Mouse (Mus musculus) olfactory bulb, adult 2 months (tissue): Measurements from ENCODE around the gene Pou3f1. TPM values are rescaled to one million over a fixed set of nuclear protein-coding genes. Genes with fewer than 3 reads are reported as not detected.
A peak's percentile ranks its signal among the peaks of the same experiment; 100 is the strongest.

ENCODE experiments used
- H3K27ac ChIP-seq: fragments of 200-500 bp; 2 replicates; pipeline ENCODE4 v1.5.1; 2012; ENCODE audit warnings: low read depth, low read length; ENCODE audit not compliant: insufficient read depth
- H3K4me1 ChIP-seq: fragments of 200-500 bp; 2 replicates; pipeline ENCODE4 v1.6.1; 2012; ENCODE audit warnings: low read length; ENCODE audit not compliant: control insufficient read depth, insufficient read depth
- H3K4me3 ChIP-seq: fragments of 200-500 bp; 2 replicates; pipeline ENCODE4 v1.5.1; 2012; ENCODE audit warnings: mild to moderate bottlenecking, low read depth, low read length, moderate library complexity; ENCODE audit not compliant: insufficient read depth
- CTCF ChIP-seq: fragments of 200-500 bp; IDR thresholded peaks from 2 replicates; pipeline ENCODE4 v1.5.1; 2012; ENCODE audit warnings: low read depth, mild to moderate bottlenecking, low read length, moderate library complexity; ENCODE audit not compliant: insufficient read depth
- POLR2A ChIP-seq: fragments of 200-500 bp; IDR thresholded peaks from 2 replicates; pipeline ENCODE4 v1.6.1; 2012; ENCODE audit warnings: mild to moderate bottlenecking, low read depth, low read length, moderate library complexity; ENCODE audit not compliant: insufficient read depth
- WGBS: fragments of 180-500 bp; shearing (Covaris S2); methylation state at CpG from one replicate; pipeline ENCODE4 v1.1.7; 2018; 5-methylcytosine and 5-hydroxymethylcytosine counted together
- polyA plus RNA-seq: library from polyadenylated mRNA; stranded (reverse); fragments of >200 nt; gene quantifications from 2 replicates; pipeline ENCODE4 v1.2.4, GENCODE M21; 2012; ENCODE audit warnings: low replicate concordance; ENCODE audit not compliant: missing spikeins, insufficient read depth, insufficient read length

Gene Pou3f1
- polyA plus RNA-seq, result not detected in 2 replicates

- no peak within 1 kb of the TSS for H3K27ac ChIP-seq
- H3K4me3 ChIP-seq, result peak within 1 kb of the TSS; percentile 58
- H3K4me1 ChIP-seq, result peaks cover 26% of the 10 kb centered on the region
- WGBS, result 5% methylated on average over 15 of the region's 15 CpGs
- TF ChIP-seq POLR2A (no peak), CTCF (no peak)
These were observed at the start of gene Pou3f1 for GRCm38 (mm10) chr4:124656518-124656853. Gene Pou3f1, plus strand, starts transcription at chr4:124656807.

- peaks cover 3% of the 10 kb centered on the region; the same call in 1 of the 2 replicates for H3K4me1 ChIP-seq
- no peak overlapping the region for H3K4me3 ChIP-seq
- no peak overlapping the region for H3K27ac ChIP-seq
- WGBS, result 53% methylated on average over 8 of the region's 8 CpGs
- TF ChIP-seq POLR2A (no peak), CTCF (no peak)
These were observed 49.4 kb upstream of the Pou3f1 start for GRCm38 (mm10) chr4:124607166-124607565.

GRCm38 (mm10) chr4:124610066-124610465 lies 46.5 kb upstream of the Pou3f1 start:
- 56% methylated on average over 2 of the region's 2 CpGs for WGBS

GRCm38 (mm10) chr4:124610703-124611102 lies 45.9 kb upstream of the Pou3f1 start, which contains the start of gene 3100002H09Rik:
Gene 3100002H09Rik, minus strand, starts transcription at chr4:124610803.
- 94% methylated on average over 2 of the region's 2 CpGs for WGBS
- Histone ChIP-seq H3K4me1 (peaks cover 9% of the 10 kb centered on the region), H3K4me3 (no peak within 1 kb of the TSS), H3K27ac (no peak within 1 kb of the TSS)
- TF ChIP-seq POLR2A, result no peak
- TF ChIP-seq CTCF, result no peak

More at GRCm38 (mm10) chr4:124610066-124610465, 46.5 kb upstream of the Pou3f1 start:
- Histone ChIP-seq H3K27ac (no peak overlapping the region), H3K4me1 (peaks cover 5% of the 10 kb centered on the region; the same call in 1 of the 2 replicates), H3K4me3 (no peak overlapping the region)
- TF ChIP-seq POLR2A (no peak), CTCF (no peak)

GRCm38 (mm10) chr4:124611768-124612167 lies 44.8 kb upstream of the Pou3f1 start:
- H3K4me1 ChIP-seq, result peaks cover 15% of the 10 kb centered on the region
- WGBS, result 92% methylated on average over 4 of the region's 4 CpGs
- TF ChIP-seq POLR2A (no peak), CTCF (no peak)

GRCm38 (mm10) chr4:124614189-124614588 lies 42.4 kb upstream of the Pou3f1 start:
- no peak for TF ChIP-seq CTCF
- no peak for TF ChIP-seq POLR2A
- no peak overlapping the region for H3K4me3 ChIP-seq
- no peak overlapping the region for H3K27ac ChIP-seq
- 17% methylated on average over 1 of the region's 1 CpGs for WGBS
- H3K4me1 ChIP-seq, result peaks cover 11% of the 10 kb centered on the region

More at GRCm38 (mm10) chr4:124611768-124612167, 44.8 kb upstream of the Pou3f1 start:
- Histone ChIP-seq H3K4me3 (no peak overlapping the region), H3K27ac (no peak overlapping the region)

- Histone ChIP-seq H3K4me1 (peaks cover 11% of the 10 kb centered on the region), H3K27ac (no peak overlapping the region), H3K4me3 (no peak overlapping the region)
- TF ChIP-seq POLR2A (no peak), CTCF (no peak)
- WGBS, result 45% methylated on average over 14 of the region's 14 CpGs
These were observed 41.1 kb upstream of the Pou3f1 start for GRCm38 (mm10) chr4:124615406-124615960.

- WGBS, result 41% methylated on average over 9 of the region's 9 CpGs
- H3K4me3 ChIP-seq, result no peak overlapping the region
- peaks cover 11% of the 10 kb centered on the region for H3K4me1 ChIP-seq
- no peak for TF ChIP-seq POLR2A
- TF ChIP-seq CTCF, result no peak
- H3K27ac ChIP-seq, result no peak overlapping the region
These were observed 40.6 kb upstream of the Pou3f1 start for GRCm38 (mm10) chr4:124615986-124616385.

GRCm38 (mm10) chr4:124616636-124617035 lies 40.0 kb upstream of the Pou3f1 start:
- WGBS, result 71% methylated on average over 1 of the region's 1 CpGs
- TF ChIP-seq POLR2A (no peak), CTCF (no peak)
- H3K27ac ChIP-seq, result no peak overlapping the region

GRCm38 (mm10) chr4:124618599-124618998 lies 38.0 kb upstream of the Pou3f1 start:
- no peak for TF ChIP-seq POLR2A
- no peak for TF ChIP-seq CTCF
- WGBS, result 34% methylated on average over 16 of the region's 16 CpGs
- Histone ChIP-seq H3K4me3 (no peak overlapping the region), H3K27ac (no peak overlapping the region), H3K4me1 (peaks cover 20% of the 10 kb centered on the region)

More at GRCm38 (mm10) chr4:124616636-124617035, 40.0 kb upstream of the Pou3f1 start:
- H3K4me3 ChIP-seq, result no peak overlapping the region
- peaks cover 15% of the 10 kb centered on the region for H3K4me1 ChIP-seq

GRCm38 (mm10) chr4:124621406-124621805 lies 35.2 kb upstream of the Pou3f1 start:
- H3K4me1 ChIP-seq, result peaks cover 22% of the 10 kb centered on the region
- no peak overlapping the region for H3K4me3 ChIP-seq
- no peak for TF ChIP-seq POLR2A
- no peak for TF ChIP-seq CTCF
- no peak overlapping the region for H3K27ac ChIP-seq
- 52% methylated on average over 11 of the region's 11 CpGs for WGBS
